Comparison of ENCODE assay signal across 10 mouse cellular contexts in the genomic region with DNA sequence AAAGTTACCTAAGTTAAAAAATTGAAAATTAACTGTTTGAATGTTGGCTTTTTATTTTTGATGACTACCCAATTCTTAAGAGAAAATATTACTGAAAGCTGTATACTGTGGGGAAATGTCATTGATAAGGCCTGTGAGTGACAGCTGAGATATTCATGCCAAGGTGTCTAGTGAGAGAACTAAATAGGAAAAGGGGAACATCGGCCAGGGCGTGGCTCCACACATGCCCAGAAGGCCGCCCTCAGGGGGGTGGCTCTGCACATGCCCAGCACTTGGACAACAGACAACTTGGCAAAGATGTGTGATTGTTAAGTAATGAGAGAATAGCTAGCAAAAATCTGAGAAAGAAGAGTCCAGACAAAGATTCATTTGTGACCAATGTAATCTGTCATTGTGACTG.
DNase-seq lines count a peak whose midpoint lies in the region; ATAC-seq lines count a peak whose summit lies in the region.
"Had no signal": no experiment of that assay in that cellular context is flagged by ENCODE, and none has a peak within 500 bp of the region (broad histone marks: within the 10 kb centered on the region; RNA-seq: fewer than 3 reads in every experiment).

No protein-coding gene starts in this region.

- no peak overlapping the region for H3K9ac ChIP-seq in hindbrain, embryonic 16.5 days (ENCODE audit: low read depth, low read length)
- no peak overlapping the region for H3K9ac ChIP-seq in hindbrain, embryonic 13.5 days
- H3K9ac ChIP-seq: forebrain, embryonic 15.5 days; liver, embryonic 14.5 days had no signal

- H3K4me1 ChIP-seq in hindbrain, embryonic 16.5 days (ENCODE audit: control insufficient read depth, insufficient read depth, low read depth, low read length): peaks cover 4% of the 10 kb centered on the region; the same call in 1 of the 2 replicates
- 0 out of 2 replicates have a peak, but pooled peaks cover 5% of the 10 kb centered on the region for H3K4me1 ChIP-seq in hindbrain, embryonic 13.5 days (replicated peaks)

- no peaks in the 10 kb centered on the region for H3K36me3 ChIP-seq in hindbrain, embryonic 16.5 days (ENCODE audit: control insufficient read depth, insufficient read depth, low read length)
- H3K36me3 ChIP-seq in hindbrain, embryonic 13.5 days: no peaks in the 10 kb centered on the region

- DNase-seq in Muller cell, postnatal 12 days (ENCODE audit: inconsistent ontology term): peak; percentile 61
- DNase-seq in adrenal gland, postnatal 36 days: peak; percentile 3 to 32
- DNase-seq in cerebellum, postnatal 14 days: peak; percentile 93 to 96
- DNase-seq in gastrocnemius, postnatal 14 days: no peak
- DNase-seq in urinary bladder, postnatal 10 days (ENCODE audit: low spot score): no peak

- H3K27me3 ChIP-seq in hindbrain, embryonic 16.5 days (replicated peaks; ENCODE audit: control insufficient read depth, insufficient read depth, low read length): no peaks in the 10 kb centered on the region
- H3K27me3 ChIP-seq in hindbrain, embryonic 13.5 days: no peaks in the 10 kb centered on the region
- H3K27me3 ChIP-seq: forebrain, embryonic 15.5 days had no signal

- intact Hi-C loops in gastrocnemius, postnatal 14 days (cut with DNase I; ENCODE audit: low total_unique reads): no loop called here

- no peak overlapping the region for H3K27ac ChIP-seq in hindbrain, embryonic 16.5 days (ENCODE audit: low read depth, low read length)
- no peak overlapping the region for H3K27ac ChIP-seq in hindbrain, embryonic 13.5 days
- H3K27ac ChIP-seq: forebrain, embryonic 15.5 days; liver, embryonic 14.5 days had no signal

- no peak overlapping the region for H3K4me2 ChIP-seq in hindbrain, embryonic 16.5 days (ENCODE audit: low read length)
- H3K4me2 ChIP-seq in hindbrain, embryonic 13.5 days: no peak overlapping the region
- H3K4me2 ChIP-seq: forebrain, embryonic 15.5 days had no signal

- WGBS in hindbrain, embryonic 16.5 days: 85% methylated on average over 3 of the region's 3 CpGs
- WGBS in hindbrain, embryonic 13.5 days: 89% methylated on average over 3 of the region's 3 CpGs

- peak; percentile 52; the same call in 1 of the 2 replicates for ATAC-seq in hindbrain, embryonic 16.5 days
- ATAC-seq in hindbrain, embryonic 13.5 days (ENCODE audit: low FRiP score): no peak
- ATAC-seq: forebrain, embryonic 15.5 days had no signal

- no peak overlapping the region for H3K4me3 ChIP-seq in hindbrain, embryonic 16.5 days (ENCODE audit: low read length)
- no peak overlapping the region for H3K4me3 ChIP-seq in hindbrain, embryonic 13.5 days
- H3K4me3 ChIP-seq: forebrain, embryonic 15.5 days; heart, adult 2 months had no signal

- H3K9me3 ChIP-seq in hindbrain, embryonic 16.5 days (ENCODE audit: control insufficient read depth, low read length): no peaks in the 10 kb centered on the region
- H3K9me3 ChIP-seq in hindbrain, embryonic 13.5 days: no peaks in the 10 kb centered on the region
- H3K9me3 ChIP-seq: forebrain, embryonic 15.5 days had no signal

Comparison
In these comparisons a context has a peak if more than half of its experiments do, and no peak if none do; other contexts are left out.
1. DNase-seq: peak in Muller cell, postnatal 12 days (single experiment), adrenal gland, postnatal 36 days (2 of 2) and cerebellum, postnatal 14 days (2 of 2); none in gastrocnemius, postnatal 14 days (single experiment) and urinary bladder, postnatal 10 days (single experiment).